In the genomic region with DNA sequence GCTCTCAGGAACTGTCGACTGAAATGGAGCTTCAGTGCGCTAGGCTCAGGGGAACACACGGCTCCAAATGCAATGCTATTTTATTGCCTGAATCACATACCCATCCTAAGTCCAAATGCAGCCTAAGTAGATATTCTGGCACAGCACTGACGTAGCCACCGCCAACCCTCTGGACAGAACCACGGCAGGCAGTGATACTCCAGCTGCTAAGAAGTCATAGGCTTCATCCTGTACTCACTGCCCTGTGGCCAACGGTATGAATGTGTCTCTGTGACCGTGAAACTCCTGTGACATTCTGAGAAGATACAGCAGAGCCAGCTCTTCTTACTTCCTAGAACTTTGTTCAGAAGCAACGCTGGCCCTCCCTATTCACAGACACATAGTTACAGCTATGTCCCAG, we compare ENCODE assay signal across 25 mouse cellular contexts. TPM values are rescaled to one million over a fixed set of nuclear protein-coding genes. Genes with fewer than 3 reads are reported as not detected.
DNase-seq lines count a peak whose midpoint lies in the region; ATAC-seq and TF ChIP-seq lines count a peak whose summit lies in the region.
"Had no signal": no experiment of that assay in that cellular context is flagged by ENCODE, and none has a peak within 500 bp of the region (broad histone marks: within the 10 kb centered on the region; RNA-seq: fewer than 3 reads in every experiment).

No protein-coding gene starts in this region.

- TF ChIP-seq POLR2A in heart, adult 2 months (IDR thresholded peaks at IDR 0.05; ENCODE audit: insufficient read depth, low read depth, low read length): no peak

- 73% methylated on average over 9 of the region's 9 CpGs for WGBS in heart, adult 2 months
- 89% methylated on average over 9 of the region's 9 CpGs for WGBS in heart, embryonic 13.5 days

- intact Hi-C loops in gastrocnemius, postnatal 36 days (cut with DNase I): no loop called here
- intact Hi-C loops in heart, adult 2 months (cut with DNase I): no loop called here

- no peaks in the 10 kb centered on the region; the same call in 1 of the 2 replicates for H3K4me1 ChIP-seq in heart, adult 2 months (ENCODE audit: control insufficient read depth, insufficient read depth, low read length)
- H3K4me1 ChIP-seq in heart, embryonic 13.5 days: peaks cover 49% of the 10 kb centered on the region
- H3K4me1 ChIP-seq: forebrain, embryonic 10.5 days; hindbrain, embryonic 12.5 days had no signal

- H3K4me2 ChIP-seq in heart, embryonic 13.5 days: no peak overlapping the region
- H3K4me2 ChIP-seq: embryonic facial prominence, embryonic 15.5 days; hindbrain, embryonic 12.5 days had no signal

- H3K36me3 ChIP-seq in heart, adult 2 months (ENCODE audit: control insufficient read depth, insufficient read depth, low read length): no peaks in the 10 kb centered on the region
- H3K36me3 ChIP-seq in heart, embryonic 13.5 days: peaks cover 81% of the 10 kb centered on the region

- no peak for TF ChIP-seq EP300 in heart, adult 2 months (IDR thresholded peaks at IDR 0.05; ENCODE audit: insufficient read depth, low read depth, low read length)

- peak overlapping the region; percentile 24; the same call in 1 of the 2 replicates for H3K27ac ChIP-seq in heart, adult 2 months
- peak overlapping the region; percentile 58 for H3K27ac ChIP-seq in heart, embryonic 13.5 days (replicated peaks)
- peak overlapping the region; percentile 2; the same call in 1 of the 2 replicates for H3K27ac ChIP-seq in layer of hippocampus, adult 2 months
- H3K27ac ChIP-seq: embryonic facial prominence, embryonic 15.5 days; forebrain, embryonic 10.5 days; hindbrain, embryonic 12.5 days had no signal

- H3K79me2 ChIP-seq in heart, adult 2 months (replicated peaks; ENCODE audit: control insufficient read depth, insufficient read depth, low read length): no peaks in the 10 kb centered on the region

- TF ChIP-seq CTCF in heart, adult 2 months (IDR thresholded peaks at IDR 0.05): no peak
- TF ChIP-seq CTCF in layer of hippocampus, adult 2 months (conservative IDR thresholded peaks at IDR 0.05): no peak

- no peak for ATAC-seq in heart, embryonic 13.5 days (ENCODE audit: extremely low read depth, insufficient number of reproducible peaks, low FRiP score, low TSS enrichment)
- ATAC-seq: forebrain, embryonic 16.5 days; hindbrain, embryonic 16.5 days; inflammation-experienced regulatory T-cells, adult 6 months; intestine, postnatal 0 days had no signal

- no peak overlapping the region for H3K4me3 ChIP-seq in heart, adult 2 months
- H3K4me3 ChIP-seq in heart, embryonic 13.5 days: no peak overlapping the region
- H3K4me3 ChIP-seq in layer of hippocampus, adult 2 months: no peak overlapping the region
- H3K4me3 ChIP-seq: embryonic facial prominence, embryonic 15.5 days; erythroblast, embryonic 14.5 days; forebrain, embryonic 10.5 days; hindbrain, embryonic 12.5 days had no signal

- peak; percentile 59 for DNase-seq in gastrocnemius, adult 18-20 months (ENCODE audit: low spot score)
- no peak for DNase-seq in gastrocnemius, postnatal 36 days
- DNase-seq in heart, adult 2 months: no peak
- DNase-seq in heart, adult 11 months: no peak
- DNase-seq in heart, postnatal 4 days: no peak
- no peak for DNase-seq in layer of hippocampus, adult 2 months (ENCODE audit: low spot score in 2 of 2)
- no peak for DNase-seq in layer of hippocampus, adult 18-20 months (ENCODE audit: low spot score in 2 of 2)
- DNase-seq: adrenal gland, postnatal 10 days; cerebellum, adult 11 months; cerebellum, adult 8-10 months; cerebellum, postnatal 14 days; embryo, embryonic 11 days; kidney, adult 8-10 months had no signal

- no peaks in the 10 kb centered on the region for H3K27me3 ChIP-seq in heart, adult 2 months (ENCODE audit: control insufficient read depth, insufficient read depth, low read length)
- no peaks in the 10 kb centered on the region for H3K27me3 ChIP-seq in heart, embryonic 13.5 days (replicated peaks)
- H3K27me3 ChIP-seq: embryonic facial prominence, embryonic 15.5 days; hindbrain, embryonic 12.5 days had no signal

- H3K9ac ChIP-seq in heart, adult 2 months (ENCODE audit: low read depth, low read length): no peak overlapping the region
- H3K9ac ChIP-seq in heart, embryonic 13.5 days: peak overlapping the region; percentile 58; the same call in 1 of the 2 replicates
- H3K9ac ChIP-seq: embryonic facial prominence, embryonic 15.5 days; hindbrain, embryonic 12.5 days had no signal

- H3K9me3 ChIP-seq in heart, embryonic 13.5 days: no peaks in the 10 kb centered on the region
- H3K9me3 ChIP-seq: embryonic facial prominence, embryonic 15.5 days; forebrain, embryonic 10.5 days; hindbrain, embryonic 12.5 days had no signal

RNA-seq across cellular contexts. Expression of a gene that starts 10.0 kb away (rescaled TPM):
- 10 to 100 TPM in 1 of 2 experiments, 1 to 10 TPM in 1; 8.3 to 19.3 TPM for total RNA-seq in gastrocnemius, adult 18-20 months (2021)
- 10 to 100 TPM; 21.7 to 22.9 TPM for total RNA-seq in gastrocnemius, postnatal 36 days (2021)
- 10 to 100 TPM; 13.0 to 13.4 TPM for total RNA-seq in heart, adult 2 months (2021)
- polyA plus RNA-seq in heart, adult 2 months (2012; rRNA removed): 25.8 and 27.3 TPM in 2 replicates
- 29.1 and 33.5 TPM in 2 replicates for polyA plus RNA-seq in heart, embryonic 13.5 days (2015; fragmentation: Nextera tagmentation; extraction: Ambion mirVana)
- 10 to 100 TPM; 31.4 to 34.4 TPM for total RNA-seq in heart, postnatal 4 days (2021)
- total RNA-seq in layer of hippocampus, adult 2 months (2021): 10 to 100 TPM; 17.7 to 19.5 TPM
- 10 to 100 TPM; 16.7 to 18.4 TPM for total RNA-seq in layer of hippocampus, adult 18-20 months (2021)

RNA-seq across cellular contexts. Expression of a gene that starts 27.2 kb away (rescaled TPM):
- total RNA-seq in gastrocnemius, adult 18-20 months (2021): under 1 TPM; 0.39 to 0.52 TPM
- total RNA-seq in gastrocnemius, postnatal 36 days (2021): under 1 TPM; 0.31 to 0.37 TPM
- total RNA-seq in heart, adult 2 months (2021): not detected
- polyA plus RNA-seq in heart, adult 2 months (2012; rRNA removed): 0.15 and 0.21 TPM in 2 replicates
- 0.31 and 0.50 TPM in 2 replicates for polyA plus RNA-seq in heart, embryonic 13.5 days (2015; fragmentation: Nextera tagmentation; extraction: Ambion mirVana)
- under 1 TPM in 1 of 2 experiments, not detected in 1; 0.34 TPM for total RNA-seq in heart, postnatal 4 days (2021)
- 1 to 10 TPM in 1 of 2 experiments, under 1 TPM in 1; 0.69 to 1.1 TPM for total RNA-seq in layer of hippocampus, adult 2 months (2021)
- total RNA-seq in layer of hippocampus, adult 18-20 months (2021): under 1 TPM in 1 of 2 experiments, not detected in 1; 0.61 TPM
- total RNA-seq: common myeloid progenitor, adult 5-6 weeks had no signal
- polyA plus RNA-seq: erythroblast, embryonic 14.5 days; forebrain, embryonic 10.5 days had no signal

RNA-seq across cellular contexts. Expression of a gene that starts 40.2 kb away (rescaled TPM):
- 100 to 1,000 TPM; 158 to 253 TPM for total RNA-seq in gastrocnemius, adult 18-20 months (2021)
- total RNA-seq in gastrocnemius, postnatal 36 days (2021): 100 to 1,000 TPM; 186 to 222 TPM
- total RNA-seq in heart, adult 2 months (2021): 100 to 1,000 TPM; 222 to 321 TPM
- polyA plus RNA-seq in heart, adult 2 months (2012; rRNA removed): 510 and 694 TPM in 2 replicates
- 1,234 and 1,290 TPM in 2 replicates for polyA plus RNA-seq in heart, embryonic 13.5 days (2015; fragmentation: Nextera tagmentation; extraction: Ambion mirVana)
- total RNA-seq in heart, postnatal 4 days (2021): 1,000 to 10,000 TPM in 1 of 2 experiments, 100 to 1,000 TPM in 1; 930 to 1,002 TPM
- total RNA-seq in layer of hippocampus, adult 2 months (2021): 1,000 to 10,000 TPM; 1,285 to 1,295 TPM
- 1,000 to 10,000 TPM; 1,279 to 1,291 TPM for total RNA-seq in layer of hippocampus, adult 18-20 months (2021)

RNA-seq across cellular contexts. Expression of a gene that starts 48.9 kb away (rescaled TPM):
- total RNA-seq in gastrocnemius, adult 18-20 months (2021): 100 to 1,000 TPM in 1 of 2 experiments, 10 to 100 TPM in 1; 84.6 to 100 TPM
- total RNA-seq in gastrocnemius, postnatal 36 days (2021): 10 to 100 TPM; 67.6 to 71.0 TPM
- total RNA-seq in heart, adult 2 months (2021): 10 to 100 TPM; 54.8 to 58.4 TPM
- polyA plus RNA-seq in heart, adult 2 months (2012; rRNA removed): 36.6 and 55.4 TPM in 2 replicates
- 28.2 and 28.3 TPM in 2 replicates for polyA plus RNA-seq in heart, embryonic 13.5 days (2015; fragmentation: Nextera tagmentation; extraction: Ambion mirVana)
- total RNA-seq in heart, postnatal 4 days (2021): 10 to 100 TPM; 63.3 to 63.8 TPM
- 10 to 100 TPM; 64.1 to 70.1 TPM for total RNA-seq in layer of hippocampus, adult 2 months (2021)
- 10 to 100 TPM; 60.0 to 61.9 TPM for total RNA-seq in layer of hippocampus, adult 18-20 months (2021)

RNA-seq across cellular contexts. Expression of a gene that starts 53.9 kb away (rescaled TPM):
- under 1 TPM in 1 of 2 experiments, not detected in 1; 0.57 TPM for total RNA-seq in gastrocnemius, adult 18-20 months (2021)
- under 1 TPM in 1 of 2 experiments, not detected in 1; 0.69 TPM for total RNA-seq in gastrocnemius, postnatal 36 days (2021)
- 1 to 10 TPM in 1 of 2 experiments, under 1 TPM in 1; 0.42 to 1.5 TPM for total RNA-seq in heart, adult 2 months (2021)
- 0.09 and 0.41 TPM in 2 replicates for polyA plus RNA-seq in heart, adult 2 months (2012; rRNA removed)
- polyA plus RNA-seq in heart, embryonic 13.5 days (2015; fragmentation: Nextera tagmentation; extraction: Ambion mirVana): not detected in 2 replicates
- total RNA-seq in heart, postnatal 4 days (2021): 1 to 10 TPM; 3.0 to 4.0 TPM
- under 1 TPM in 1 of 2 experiments, not detected in 1; 0.20 TPM for total RNA-seq in layer of hippocampus, adult 2 months (2021)
- total RNA-seq in layer of hippocampus, adult 18-20 months (2021): not detected
- total RNA-seq: common myeloid progenitor, adult 5-6 weeks had no signal
- polyA plus RNA-seq: erythroblast, embryonic 14.5 days; forebrain, embryonic 16.5 days; heart, embryonic 14.5 days; hindbrain, embryonic 12.5 days; hindbrain, embryonic 16.5 days; intestine, postnatal 0 days; kidney, embryonic 16.5 days had no signal

Comparison
In these comparisons a context has a peak if more than half of its experiments do, and no peak if none do; other contexts are left out.
1. H3K27ac ChIP-seq: peak in every context shown above with its lines; median percentile 58 in heart, embryonic 13.5 days; 24 in heart, adult 2 months; 2 in layer of hippocampus, adult 2 months.